ENCODE assay signal across 8 mouse cellular contexts in the genomic region with DNA sequence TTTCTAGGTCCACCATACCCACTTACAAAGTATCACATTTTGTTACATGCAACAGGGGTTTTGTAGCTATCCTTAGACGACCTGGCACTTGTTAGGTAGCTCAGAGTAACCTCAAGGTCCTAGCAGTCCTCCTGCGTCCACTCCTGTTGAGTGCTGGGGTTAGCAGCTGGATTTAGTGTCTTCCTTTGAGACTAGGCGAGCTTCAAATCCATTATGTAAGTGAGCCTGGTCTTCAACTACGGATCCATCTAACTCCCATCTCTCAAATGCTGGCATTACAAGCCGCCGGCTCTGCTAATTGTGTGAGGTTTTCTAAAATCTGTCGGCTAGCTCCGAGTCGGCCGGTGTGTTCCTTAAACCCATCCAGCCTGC. TPM values are rescaled to one million over a fixed set of nuclear protein-coding genes. Genes with fewer than 3 reads are reported as not detected.
A peak's percentile ranks its signal among the peaks of the same experiment; 100 is the strongest.
DNase-seq lines count a peak whose midpoint lies in the region; ATAC-seq and TF ChIP-seq lines count a peak whose summit lies in the region.

No protein-coding gene starts in this region.

- peaks cover 4% of the 10 kb centered on the region; the same call in 1 of the 2 replicates for H3K4me1 ChIP-seq in heart, embryonic 11.5 days (ENCODE audit: control insufficient read depth, insufficient read depth, low read length)
- peaks cover 5% of the 10 kb centered on the region; the same call in 1 of the 2 replicates for H3K4me1 ChIP-seq in forebrain, embryonic 14.5 days (ENCODE audit: control insufficient read depth, insufficient read depth, low read length)
- peaks cover 0 to 8% of the 10 kb centered on the region in 2 experiments; a peak in 3 of 4 replicates for H3K4me1 ChIP-seq in liver, embryonic 14.5 days (replicated peaks; ENCODE audit: control insufficient read depth in 2 of 2, insufficient read depth in 2 of 2, low read length in 1 of 2)

- no peak for TF ChIP-seq CTCF in liver, embryonic 14.5 days (IDR thresholded peaks at IDR 0.05; ENCODE audit: low read depth)

- peak overlapping the region; percentile 73 for H3K4me3 ChIP-seq in heart, embryonic 11.5 days (ENCODE audit: low read depth, low read length)
- peak overlapping the region; percentile 97 for H3K4me3 ChIP-seq in forebrain, embryonic 14.5 days (ENCODE audit: low read depth, low read length)
- H3K4me3 ChIP-seq in liver, embryonic 14.5 days (ENCODE audit: insufficient read depth in 1 of 2, low read depth in 2 of 2, low read length in 2 of 2), result peak overlapping the region; percentile 55 to 88

- ATAC-seq in heart, embryonic 11.5 days (replicated peaks; ENCODE audit: insufficient number of reproducible peaks, low FRiP score, low TSS enrichment), result no peak
- peak; percentile 2 for ATAC-seq in CD4-positive, CD25-positive, alpha-beta regulatory T cell, adult 4 months
- no peak for ATAC-seq in forebrain, embryonic 14.5 days
- ATAC-seq in liver, embryonic 14.5 days (ENCODE audit: insufficient read depth), result no peak

- H3K4me2 ChIP-seq in heart, embryonic 11.5 days, result peak overlapping the region; percentile 76
- peak overlapping the region; percentile 63 for H3K4me2 ChIP-seq in forebrain, embryonic 14.5 days (ENCODE audit: low read length)
- peak overlapping the region; percentile 92 for H3K4me2 ChIP-seq in liver, embryonic 14.5 days (ENCODE audit: low read depth)

- WGBS in heart, embryonic 11.5 days (ENCODE audit: insufficient replicate concordance), result 14% methylated on average over 10 of the region's 10 CpGs
- WGBS in forebrain, embryonic 14.5 days, result 6% methylated on average over 10 of the region's 10 CpGs
- WGBS in liver, embryonic 14.5 days (ENCODE audit: insufficient replicate concordance), result 13% methylated on average over 10 of the region's 10 CpGs

- DNase-seq in heart, postnatal 36 days, result no peak
- no peak for DNase-seq in forebrain, embryonic 14.5 days (ENCODE audit: low spot score)
- DNase-seq in liver, embryonic 14.5 days (ENCODE audit: low read depth in 3 of 3, low spot score in 3 of 3), result no peak
- no peak for DNase-seq in cerebellum, adult 11 months
- DNase-seq in ovary, postnatal 14 days (ENCODE audit: low spot score), result no peak
- no peak for DNase-seq in kidney, adult 8-10 months

- H3K27ac ChIP-seq in heart, embryonic 11.5 days (ENCODE audit: low read depth, low read length), result no peak overlapping the region
- H3K27ac ChIP-seq in forebrain, embryonic 14.5 days (ENCODE audit: low read depth, low read length), result peak overlapping the region; percentile 82; the same call in 1 of the 2 replicates
- no peak overlapping the region for H3K27ac ChIP-seq in liver, embryonic 14.5 days

- H3K36me3 ChIP-seq in heart, embryonic 11.5 days (ENCODE audit: control insufficient read depth, insufficient read depth, low read length), result no peaks in the 10 kb centered on the region
- H3K36me3 ChIP-seq in forebrain, embryonic 14.5 days (ENCODE audit: control insufficient read depth, insufficient read depth, low read length), result peaks cover 13% of the 10 kb centered on the region
- peaks cover 6% of the 10 kb centered on the region for H3K36me3 ChIP-seq in liver, embryonic 14.5 days (replicated peaks; ENCODE audit: control insufficient read depth, insufficient read depth, low read depth)

- H3K9me3 ChIP-seq in heart, embryonic 11.5 days (replicated peaks; ENCODE audit: control insufficient read depth, low read length), result no peaks in the 10 kb centered on the region
- H3K9me3 ChIP-seq in forebrain, embryonic 14.5 days (replicated peaks; ENCODE audit: control insufficient read depth, low read length), result no peaks in the 10 kb centered on the region
- no peaks in the 10 kb centered on the region for H3K9me3 ChIP-seq in liver, embryonic 14.5 days (ENCODE audit: control insufficient read depth, low read length)

- intact Hi-C loops in heart, postnatal 36 days (cut with DNase I), result loop anchor here (2.0 kb wide), 2 partner anchors 43 to 87 kb away; no protein-coding TSS in a partner anchor

- no peaks in the 10 kb centered on the region for H3K27me3 ChIP-seq in heart, embryonic 11.5 days (ENCODE audit: control insufficient read depth, insufficient read depth, low read length)
- H3K27me3 ChIP-seq in forebrain, embryonic 14.5 days (replicated peaks; ENCODE audit: control insufficient read depth, insufficient read depth, low read length), result no peaks in the 10 kb centered on the region
- H3K27me3 ChIP-seq in liver, embryonic 14.5 days (ENCODE audit: control insufficient read depth, insufficient read depth, low read length), result no peaks in the 10 kb centered on the region

- H3K9ac ChIP-seq in heart, embryonic 11.5 days (ENCODE audit: low read depth, low read length), result peak overlapping the region; percentile 88; the same call in 1 of the 2 replicates
- H3K9ac ChIP-seq in forebrain, embryonic 14.5 days (ENCODE audit: low read length), result peak overlapping the region; percentile 96
- H3K9ac ChIP-seq in liver, embryonic 14.5 days (replicated peaks), result no peak overlapping the region

- TF ChIP-seq EP300 in liver, embryonic 14.5 days (IDR thresholded peaks at IDR 0.05; ENCODE audit: low read depth), result no peak

RNA-seq across cellular contexts. Expression of a gene that starts 0.4 kb away (rescaled TPM):
- polyA plus RNA-seq in heart, embryonic 11.5 days (2014; fragmentation: Nextera tagmentation; extraction: Ambion mirVana), result 13.1 and 13.3 TPM in 2 replicates
- total RNA-seq in heart, postnatal 36 days (2021), result 10 to 100 TPM; 10.4 to 11.8 TPM
- 10 to 100 TPM; 41.0 to 52.8 TPM for polyA plus RNA-seq in CD4-positive, CD25-positive, alpha-beta regulatory T cell, adult 4 months (2017; shearing (Covaris generic))
- 38.6 and 47.9 TPM in 2 replicates for polyA plus RNA-seq in forebrain, embryonic 14.5 days (2014; fragmentation: Nextera tagmentation; extraction: Ambion mirVana)
- 0.53 and 1.1 TPM in 2 replicates for polyA plus RNA-seq in liver, embryonic 14.5 days (2012; rRNA removed)
- polyA plus RNA-seq in liver, embryonic 14.5 days (2014; fragmentation: Nextera tagmentation; extraction: Ambion mirVana), result 1.3 and 1.4 TPM in 2 replicates

RNA-seq across cellular contexts. Expression of a gene that starts 32.8 kb away (rescaled TPM):
- 25.6 and 26.2 TPM in 2 replicates for polyA plus RNA-seq in heart, embryonic 11.5 days (2014; fragmentation: Nextera tagmentation; extraction: Ambion mirVana)
- total RNA-seq in heart, postnatal 36 days (2021), result under 1 TPM; 0.56 to 0.76 TPM
- 1 to 10 TPM; 2.0 to 3.0 TPM for polyA plus RNA-seq in CD4-positive, CD25-positive, alpha-beta regulatory T cell, adult 4 months (2017; shearing (Covaris generic))
- polyA plus RNA-seq in forebrain, embryonic 14.5 days (2014; fragmentation: Nextera tagmentation; extraction: Ambion mirVana), result 7.9 and 9.7 TPM in 2 replicates
- 23.1 and 30.2 TPM in 2 replicates for polyA plus RNA-seq in liver, embryonic 14.5 days (2012; rRNA removed)
- polyA plus RNA-seq in liver, embryonic 14.5 days (2014; fragmentation: Nextera tagmentation; extraction: Ambion mirVana), result 27.8 and 30.5 TPM in 2 replicates

RNA-seq across cellular contexts. Expression of a gene that starts 44.4 kb away (rescaled TPM):
- polyA plus RNA-seq in heart, embryonic 11.5 days (2014; fragmentation: Nextera tagmentation; extraction: Ambion mirVana), result 50.5 and 51.2 TPM in 2 replicates
- 10 to 100 TPM; 30.7 to 33.2 TPM for total RNA-seq in heart, postnatal 36 days (2021)
- 100 to 1,000 TPM; 101 to 116 TPM for polyA plus RNA-seq in CD4-positive, CD25-positive, alpha-beta regulatory T cell, adult 4 months (2017; shearing (Covaris generic))
- 81.2 and 90.8 TPM in 2 replicates for polyA plus RNA-seq in forebrain, embryonic 14.5 days (2014; fragmentation: Nextera tagmentation; extraction: Ambion mirVana)
- 13.8 and 23.2 TPM in 2 replicates for polyA plus RNA-seq in liver, embryonic 14.5 days (2012; rRNA removed)
- 12.4 and 13.6 TPM in 2 replicates for polyA plus RNA-seq in liver, embryonic 14.5 days (2014; fragmentation: Nextera tagmentation; extraction: Ambion mirVana)

RNA-seq across cellular contexts. Expression of a gene that starts 44.5 kb away (rescaled TPM):
- 0.67 and 0.70 TPM in 2 replicates for polyA plus RNA-seq in heart, embryonic 11.5 days (2014; fragmentation: Nextera tagmentation; extraction: Ambion mirVana)
- total RNA-seq in heart, postnatal 36 days (2021), result 1 to 10 TPM; 6.9 to 7.3 TPM
- polyA plus RNA-seq in CD4-positive, CD25-positive, alpha-beta regulatory T cell, adult 4 months (2017; shearing (Covaris generic)), result under 1 TPM; 0.46 to 0.95 TPM
- polyA plus RNA-seq in forebrain, embryonic 14.5 days (2014; fragmentation: Nextera tagmentation; extraction: Ambion mirVana), result 0.85 and 1.1 TPM in 2 replicates
- polyA plus RNA-seq in liver, embryonic 14.5 days (2012; rRNA removed), result 1.8 and 2.0 TPM in 2 replicates
- polyA plus RNA-seq in liver, embryonic 14.5 days (2014; fragmentation: Nextera tagmentation; extraction: Ambion mirVana), result 2.3 and 2.7 TPM in 2 replicates

RNA-seq across cellular contexts. Expression of a gene that starts 59.2 kb away (rescaled TPM):
- 12.0 and 12.7 TPM in 2 replicates for polyA plus RNA-seq in heart, embryonic 11.5 days (2014; fragmentation: Nextera tagmentation; extraction: Ambion mirVana)
- total RNA-seq in heart, postnatal 36 days (2021), result 10 to 100 TPM; 22.6 to 26.9 TPM
- polyA plus RNA-seq in CD4-positive, CD25-positive, alpha-beta regulatory T cell, adult 4 months (2017; shearing (Covaris generic)), result 1 to 10 TPM; 2.9 to 3.4 TPM
- polyA plus RNA-seq in forebrain, embryonic 14.5 days (2014; fragmentation: Nextera tagmentation; extraction: Ambion mirVana), result 16.7 and 17.1 TPM in 2 replicates
- 4.8 and 6.2 TPM in 2 replicates for polyA plus RNA-seq in liver, embryonic 14.5 days (2012; rRNA removed)
- 7.0 and 8.9 TPM in 2 replicates for polyA plus RNA-seq in liver, embryonic 14.5 days (2014; fragmentation: Nextera tagmentation; extraction: Ambion mirVana)
